Mouse (Mus musculus): ENCODE results near the gene Pdxp. TPM values are rescaled to one million over a fixed set of nuclear protein-coding genes. Genes with fewer than 3 reads are reported as not detected.

The Pdxp gene
- total and polyA plus RNA-seq, 3 experiments, result 21.5 to 25.4 TPM; not detected in 1

DNA sequence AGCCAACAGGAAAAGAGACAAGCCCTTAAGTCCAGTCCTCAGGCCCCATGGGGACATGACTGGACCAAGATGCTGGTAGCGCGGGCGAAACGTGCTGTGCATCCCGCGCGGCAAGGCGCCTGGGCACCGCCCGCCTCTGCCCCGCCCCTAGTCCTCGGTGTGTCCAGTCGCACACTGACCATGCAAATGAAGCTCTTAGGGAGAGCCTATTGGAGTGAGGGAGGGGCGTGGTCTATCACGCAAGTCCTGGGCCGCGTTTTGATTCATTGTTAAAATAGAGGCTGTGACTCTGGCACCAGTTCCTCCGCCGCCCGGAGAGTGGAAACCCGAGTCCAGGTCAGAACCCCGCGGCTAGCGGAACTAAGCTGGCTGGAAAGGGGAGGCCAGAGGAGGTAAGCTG lies 33.9 kb downstream of the Pdxp start, which contains the start of gene Triobp (continued):
- TF ChIP-seq POLR2AphosphoS5 (IDR thresholded peaks at IDR 0.05; ENCODE audit: borderline replicate concordance, low read depth, low read length) (no peak), SMC3 (IDR thresholded peaks at IDR 0.05; ENCODE audit: low read depth, low read length) (no peak), SIN3A (IDR thresholded peaks at IDR 0.05; ENCODE audit: low read length) (peak; percentile 56; the same call in 1 of the 2 replicates), ZC3H11A (IDR thresholded peaks at IDR 0.05; ENCODE audit: low read depth, low read length) (no peak), MEF2A (IDR thresholded peaks at IDR 0.05; ENCODE audit: extremely low read depth, insufficient replicate concordance, low read depth, low read length, poor library complexity, severe bottlenecking) (no peak), USF1 (IDR thresholded peaks at IDR 0.05; ENCODE audit: low read depth, low read length) (no peak), JUND (IDR thresholded peaks at IDR 0.05; ENCODE audit: low read depth, low read length) (no peak)

DNA sequence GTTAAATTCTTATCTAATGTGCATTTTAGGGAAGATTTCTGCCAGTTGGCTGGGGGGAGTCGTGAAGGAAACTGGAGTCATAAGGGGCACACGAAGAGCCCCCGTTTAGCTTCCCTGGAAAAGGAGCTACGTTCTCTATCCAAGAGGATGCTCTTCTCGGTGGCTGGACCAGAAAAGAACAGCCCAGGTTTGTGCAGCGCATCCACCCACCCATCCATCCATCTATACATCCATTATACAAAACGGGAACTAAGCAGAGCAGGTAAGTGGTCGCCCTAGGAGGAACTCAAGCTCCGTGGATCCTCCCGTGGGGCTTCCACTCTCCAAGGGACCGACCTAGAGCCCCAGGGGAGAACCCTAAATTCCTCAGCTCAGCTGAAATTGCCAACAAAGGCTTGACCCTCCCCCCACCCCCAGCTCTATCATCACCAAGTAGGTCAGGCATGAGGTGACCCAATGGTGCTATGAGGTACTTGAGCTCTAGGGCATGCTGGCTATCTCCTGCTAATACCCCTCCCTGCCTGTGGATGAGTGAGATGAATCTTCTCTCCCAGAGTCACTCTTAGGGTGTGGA lies 34.5 kb downstream of the Pdxp start:
- peak overlapping the region; percentile 60 for H3K9ac ChIP-seq (ENCODE audit: control insufficient read depth, low read depth, low read length, poor library complexity, severe bottlenecking)
- peak overlapping the region; percentile 51 to 87 for H3K4me3 ChIP-seq (ENCODE audit: control insufficient read depth in 1 of 2, insufficient read depth in 1 of 2, low read depth in 2 of 2, low read length in 2 of 2)
- H3K9me3 ChIP-seq (replicated peaks; ENCODE audit: insufficient read depth, low read length), result no peaks in the 10 kb centered on the region

DNA sequence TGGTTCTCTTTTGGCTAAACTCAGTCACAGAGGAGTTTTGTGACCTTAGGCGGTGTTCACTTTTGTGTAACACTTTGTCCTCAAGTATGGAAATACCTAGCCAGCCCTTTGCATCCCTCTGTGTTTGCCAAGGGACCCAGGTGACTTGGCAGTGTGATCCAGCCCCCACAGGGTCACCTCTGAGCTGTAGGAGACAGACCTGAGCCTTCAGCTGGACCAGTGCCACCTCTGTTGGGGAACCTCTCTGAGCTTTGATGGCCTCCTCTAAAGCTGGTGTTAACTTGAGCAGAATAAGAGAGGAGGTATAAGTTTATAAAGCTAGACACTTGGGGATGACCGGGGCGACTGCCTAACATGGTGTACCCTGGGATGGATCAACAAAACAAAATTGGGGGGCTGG lies 35.2 kb downstream of the Pdxp start:
- H3K36me3 ChIP-seq (ENCODE audit: control insufficient read depth in 1 of 2, insufficient read depth in 2 of 2, low read length in 2 of 2), result peaks cover 0 to 10% of the 10 kb centered on the region in 2 experiments; a peak in 2 of 4 replicates
- H3K4me3 ChIP-seq (ENCODE audit: control insufficient read depth in 1 of 2, insufficient read depth in 1 of 2, low read depth in 2 of 2, low read length in 2 of 2), result no peak overlapping the region
- H3K27me3 ChIP-seq (ENCODE audit: control insufficient read depth in 1 of 2, insufficient read depth in 2 of 2, low read length in 2 of 2), result no peaks in the 10 kb centered on the region
- TF ChIP-seq ZNF384 (IDR thresholded peaks at IDR 0.05; ENCODE audit: low read depth, low read length) (no peak), USF1 (IDR thresholded peaks at IDR 0.05; ENCODE audit: low read depth, low read length) (no peak), EP300 (IDR thresholded peaks at IDR 0.05; ENCODE audit: low read depth in 1 of 2, low read length in 2 of 2) (no peak), SMC3 (IDR thresholded peaks at IDR 0.05; ENCODE audit: low read depth, low read length) (no peak), BHLHE40 (IDR thresholded peaks at IDR 0.05; ENCODE audit: borderline replicate concordance, low read depth, low read length) (no peak), POLR2AphosphoS5 (IDR thresholded peaks at IDR 0.05; ENCODE audit: borderline replicate concordance, low read depth, low read length) (no peak), GABPA (IDR thresholded peaks at IDR 0.05; ENCODE audit: low read depth, low read length) (no peak), MAX (IDR thresholded peaks at IDR 0.05; ENCODE audit: low read length) (no peak)
- no peaks in the 10 kb centered on the region for H3K79me2 ChIP-seq (ENCODE audit: control insufficient read depth, insufficient read depth, low read length, poor library complexity)
- H3K9me3 ChIP-seq (replicated peaks; ENCODE audit: insufficient read depth, low read length), result no peaks in the 10 kb centered on the region
- H3K27ac ChIP-seq (ENCODE audit: control insufficient read depth, low read depth, low read length), result no peak overlapping the region
- H3K4me1 ChIP-seq (ENCODE audit: control insufficient read depth in 1 of 2, insufficient read depth in 2 of 2, low read length in 2 of 2), result peaks cover 7 to 23% of the 10 kb centered on the region in 2 experiments
- H3K9ac ChIP-seq (ENCODE audit: control insufficient read depth, low read depth, low read length, poor library complexity, severe bottlenecking), result no peak overlapping the region
- no peak for DNase-seq (ENCODE audit: low read depth, low spot score)

More for the DNA sequence above, 34.5 kb downstream of the Pdxp start:
- H3K4me1 ChIP-seq (ENCODE audit: control insufficient read depth in 1 of 2, insufficient read depth in 2 of 2, low read length in 2 of 2), result peaks cover 7 to 23% of the 10 kb centered on the region in 2 experiments
- H3K79me2 ChIP-seq (ENCODE audit: control insufficient read depth, insufficient read depth, low read length, poor library complexity), result no peaks in the 10 kb centered on the region
- peaks cover 0 to 10% of the 10 kb centered on the region in 2 experiments; a peak in 2 of 4 replicates for H3K36me3 ChIP-seq (ENCODE audit: control insufficient read depth in 1 of 2, insufficient read depth in 2 of 2, low read length in 2 of 2)
- H3K27me3 ChIP-seq (ENCODE audit: control insufficient read depth in 1 of 2, insufficient read depth in 2 of 2, low read length in 2 of 2), result no peaks in the 10 kb centered on the region
- peak; percentile 20 for DNase-seq (ENCODE audit: low read depth, low spot score)
- TF ChIP-seq BHLHE40 (IDR thresholded peaks at IDR 0.05; ENCODE audit: borderline replicate concordance, low read depth, low read length), result no peak
- no peak for TF ChIP-seq MAFK (IDR thresholded peaks at IDR 0.05; ENCODE audit: borderline replicate concordance, low read depth, low read length)
- TF ChIP-seq ETS1 (IDR thresholded peaks at IDR 0.05; ENCODE audit: low read depth, low read length), result no peak
- no peak for TF ChIP-seq ZMIZ1 (IDR thresholded peaks at IDR 0.05; ENCODE audit: low read depth, low read length)
- TF ChIP-seq POLR2AphosphoS5 (IDR thresholded peaks at IDR 0.05; ENCODE audit: borderline replicate concordance, low read depth, low read length), result no peak
- TF ChIP-seq NELFE (IDR thresholded peaks at IDR 0.05; ENCODE audit: low read depth, low read length), result no peak
- no peak for TF ChIP-seq ZKSCAN1 (IDR thresholded peaks at IDR 0.05; ENCODE audit: low read depth, low read length)
- no peak for TF ChIP-seq MAX (IDR thresholded peaks at IDR 0.05; ENCODE audit: low read length)
- no peak for TF ChIP-seq JUND (IDR thresholded peaks at IDR 0.05; ENCODE audit: low read depth, low read length)
- TF ChIP-seq HCFC1 (IDR thresholded peaks at IDR 0.05; ENCODE audit: low read depth, low read length), result no peak
- no peak for TF ChIP-seq ELF1 (IDR thresholded peaks at IDR 0.05; ENCODE audit: low read depth, low read length)
- TF ChIP-seq KAT2A (conservative IDR thresholded peaks at IDR 0.05; ENCODE audit: low read depth, low read length), result no peak
- TF ChIP-seq MXI1 (IDR thresholded peaks at IDR 0.05; ENCODE audit: low read depth, low read length), result no peak
- TF ChIP-seq GABPA (IDR thresholded peaks at IDR 0.05; ENCODE audit: low read depth, low read length), result no peak
- no peak for TF ChIP-seq ZC3H11A (IDR thresholded peaks at IDR 0.05; ENCODE audit: low read depth, low read length)
- TF ChIP-seq POLR2A (IDR thresholded peaks at IDR 0.05; ENCODE audit: control insufficient read depth in 1 of 2, insufficient read depth in 1 of 2, low read depth in 1 of 2, low read length in 2 of 2, poor library complexity in 1 of 2), result no peak
- TF ChIP-seq CHD1 (IDR thresholded peaks at IDR 0.05; ENCODE audit: low read depth, low read length), result no peak
- TF ChIP-seq NRF1 (IDR thresholded peaks at IDR 0.05; ENCODE audit: insufficient read depth, low read depth, low read length, poor library complexity, severe bottlenecking), result no peak
- no peak for TF ChIP-seq ZNF384 (IDR thresholded peaks at IDR 0.05; ENCODE audit: low read depth, low read length)
- H3K27ac ChIP-seq (ENCODE audit: control insufficient read depth, low read depth, low read length), result no peak overlapping the region

Measured in MEL (cell line).